Mouse (Mus musculus) cortical plate, adult 2 months (tissue): Measurements from ENCODE around the gene Ttc33.

ENCODE experiments used
- CTCF ChIP-seq: fragments of 200-500 bp; IDR thresholded peaks from 2 replicates; pipeline ENCODE4 v1.5.1; 2011; ENCODE audit warnings: mild to moderate bottlenecking, control low read depth, low read length; ENCODE audit not compliant: insufficient read depth; ENCODE audit errors: extremely low read depth
- POLR2A ChIP-seq: fragments of 200-500 bp; IDR thresholded peaks from 2 replicates; pipeline ENCODE4 v1.6.1; 2011; ENCODE audit warnings: mild to moderate bottlenecking, low read length, control low read depth; ENCODE audit not compliant: insufficient read depth; ENCODE audit errors: extremely low read depth

DNA sequence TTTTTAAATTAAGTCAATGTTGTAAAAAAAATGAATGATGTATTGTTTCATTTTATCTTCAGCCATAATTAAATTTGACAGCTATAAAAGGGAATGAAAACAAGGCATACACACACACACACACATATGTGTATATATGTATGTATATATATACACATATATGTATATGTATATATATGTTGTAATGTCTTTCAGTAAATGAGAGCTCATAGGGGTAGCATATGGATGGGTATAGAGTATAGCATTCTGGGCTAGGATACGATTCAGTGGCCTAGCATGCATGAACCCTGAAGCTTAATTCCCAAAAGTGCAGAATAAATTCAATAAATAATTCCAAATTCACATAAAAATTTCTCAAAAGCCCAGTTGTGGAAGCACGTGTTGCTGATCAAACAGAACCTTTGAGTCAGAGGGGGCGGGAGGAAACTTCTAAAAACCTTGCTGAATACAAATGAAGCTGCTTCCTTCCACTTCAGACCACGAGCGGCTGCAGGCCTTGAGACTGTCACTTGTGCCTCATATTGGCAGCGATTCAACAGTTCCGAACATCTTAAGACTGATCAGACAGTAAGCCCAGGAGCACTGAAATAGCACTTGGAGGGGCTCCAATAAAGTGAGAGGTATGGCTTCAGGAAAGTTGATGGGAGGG lies 51.8 kb downstream of the Ttc33 start:
- TF ChIP-seq CTCF (no peak), POLR2A (no peak)
